Mouse (Mus musculus): Measurements from ENCODE around the gene Spsb1. TPM values are rescaled to one million over a fixed set of nuclear protein-coding genes. Genes with fewer than 3 reads are reported as not detected.
A peak's percentile ranks its signal among the peaks of the same experiment; 100 is the strongest.

Gene Spsb1
- total and polyA plus RNA-seq, 2 experiments: 0.91 to 0.92 TPM

GRCm38 (mm10) chr4:149886298-149887271 is 68.3 kb downstream of the Spsb1 start:
- Histone ChIP-seq H3K4me1 (ENCODE audit: control insufficient read depth, insufficient read depth, low read length) (peaks cover 3% of the 10 kb centered on the region; the same call in 1 of the 2 replicates), H3K27me3 (ENCODE audit: control insufficient read depth, insufficient read depth, low read length) (no peaks in the 10 kb centered on the region), H3K9ac (ENCODE audit: low read depth, low read length) (no peak overlapping the region), H3K4me3 (ENCODE audit: insufficient read depth, low read depth, low read length) (no peak overlapping the region), H3K27ac (replicated peaks; ENCODE audit: insufficient read depth, low read depth, low read length) (no peak overlapping the region), H3K36me3 (ENCODE audit: control insufficient read depth, insufficient read depth, low read length) (no peaks in the 10 kb centered on the region), H3K79me2 (ENCODE audit: control insufficient read depth, insufficient read depth, low read length) (no peaks in the 10 kb centered on the region)
- WGBS: 57% methylated on average over 18 of the region's 18 CpGs
- TF ChIP-seq CTCF (IDR thresholded peaks at IDR 0.05; ENCODE audit: low read depth, low read length) (no peak), POLR2A (IDR thresholded peaks at IDR 0.05; ENCODE audit: extremely low read depth, insufficient read depth, low read length) (no peak)
- DNase-seq (ENCODE audit: extremely low read depth, low read depth, low spot score): peak; percentile 63

- Histone ChIP-seq H3K79me2 (ENCODE audit: control insufficient read depth, insufficient read depth, low read length) (no peaks in the 10 kb centered on the region), H3K9ac (ENCODE audit: low read depth, low read length) (no peak overlapping the region), H3K4me1 (ENCODE audit: control insufficient read depth, insufficient read depth, low read length) (no peaks in the 10 kb centered on the region), H3K4me3 (ENCODE audit: insufficient read depth, low read depth, low read length) (no peak overlapping the region), H3K36me3 (ENCODE audit: control insufficient read depth, insufficient read depth, low read length) (no peaks in the 10 kb centered on the region), H3K27ac (replicated peaks; ENCODE audit: insufficient read depth, low read depth, low read length) (no peak overlapping the region), H3K27me3 (ENCODE audit: control insufficient read depth, insufficient read depth, low read length) (no peaks in the 10 kb centered on the region)
- DNase-seq (ENCODE audit: extremely low read depth, low read depth, low spot score): no peak
- WGBS: 64% methylated on average over 10 of the region's 10 CpGs
- TF ChIP-seq POLR2A (IDR thresholded peaks at IDR 0.05; ENCODE audit: extremely low read depth, insufficient read depth, low read length): no peak
- no peak for TF ChIP-seq CTCF (IDR thresholded peaks at IDR 0.05; ENCODE audit: low read depth, low read length)
Observed at GRCm38 (mm10) chr4:149883990-149884389, 70.9 kb downstream of the Spsb1 start.

- no peak for DNase-seq (ENCODE audit: extremely low read depth, low read depth, low spot score)
- TF ChIP-seq POLR2A (IDR thresholded peaks at IDR 0.05; ENCODE audit: extremely low read depth, insufficient read depth, low read length) (no peak), CTCF (IDR thresholded peaks at IDR 0.05; ENCODE audit: low read depth, low read length) (no peak)
Observed at GRCm38 (mm10) chr4:149882139-149882916, 72.5 kb downstream of the Spsb1 start.

GRCm38 (mm10) chr4:149880908-149881307 is 73.9 kb downstream of the Spsb1 start:
- H3K27me3 ChIP-seq (ENCODE audit: control insufficient read depth, insufficient read depth, low read length): no peaks in the 10 kb centered on the region
- H3K9ac ChIP-seq (ENCODE audit: low read depth, low read length): no peak overlapping the region
- H3K79me2 ChIP-seq (ENCODE audit: control insufficient read depth, insufficient read depth, low read length): no peaks in the 10 kb centered on the region
- DNase-seq (ENCODE audit: extremely low read depth, low read depth, low spot score): no peak
- TF ChIP-seq CTCF (IDR thresholded peaks at IDR 0.05; ENCODE audit: low read depth, low read length) (no peak), POLR2A (IDR thresholded peaks at IDR 0.05; ENCODE audit: extremely low read depth, insufficient read depth, low read length) (no peak)
- H3K36me3 ChIP-seq (ENCODE audit: control insufficient read depth, insufficient read depth, low read length): no peaks in the 10 kb centered on the region
- H3K4me3 ChIP-seq (ENCODE audit: insufficient read depth, low read depth, low read length): no peak overlapping the region
- 87% methylated on average over 5 of the region's 5 CpGs for WGBS
- H3K27ac ChIP-seq (replicated peaks; ENCODE audit: insufficient read depth, low read depth, low read length): no peak overlapping the region
- no peaks in the 10 kb centered on the region for H3K4me1 ChIP-seq (ENCODE audit: control insufficient read depth, insufficient read depth, low read length)

More at GRCm38 (mm10) chr4:149882139-149882916, 72.5 kb downstream of the Spsb1 start:
- Histone ChIP-seq H3K79me2 (ENCODE audit: control insufficient read depth, insufficient read depth, low read length) (no peaks in the 10 kb centered on the region), H3K27ac (replicated peaks; ENCODE audit: insufficient read depth, low read depth, low read length) (no peak overlapping the region), H3K9ac (ENCODE audit: low read depth, low read length) (no peak overlapping the region), H3K27me3 (ENCODE audit: control insufficient read depth, insufficient read depth, low read length) (no peaks in the 10 kb centered on the region), H3K36me3 (ENCODE audit: control insufficient read depth, insufficient read depth, low read length) (no peaks in the 10 kb centered on the region), H3K4me3 (ENCODE audit: insufficient read depth, low read depth, low read length) (no peak overlapping the region), H3K4me1 (ENCODE audit: control insufficient read depth, insufficient read depth, low read length) (no peaks in the 10 kb centered on the region)
- 79% methylated on average over 17 of the region's 17 CpGs for WGBS

- WGBS: 75% methylated on average over 11 of the region's 11 CpGs
- TF ChIP-seq CTCF (IDR thresholded peaks at IDR 0.05; ENCODE audit: low read depth, low read length) (no peak), POLR2A (IDR thresholded peaks at IDR 0.05; ENCODE audit: extremely low read depth, insufficient read depth, low read length) (no peak)
- Histone ChIP-seq H3K27ac (replicated peaks; ENCODE audit: insufficient read depth, low read depth, low read length) (no peak overlapping the region), H3K79me2 (ENCODE audit: control insufficient read depth, insufficient read depth, low read length) (no peaks in the 10 kb centered on the region), H3K4me3 (ENCODE audit: insufficient read depth, low read depth, low read length) (no peak overlapping the region), H3K9ac (ENCODE audit: low read depth, low read length) (no peak overlapping the region), H3K27me3 (ENCODE audit: control insufficient read depth, insufficient read depth, low read length) (no peaks in the 10 kb centered on the region), H3K36me3 (ENCODE audit: control insufficient read depth, insufficient read depth, low read length) (no peaks in the 10 kb centered on the region), H3K4me1 (ENCODE audit: control insufficient read depth, insufficient read depth, low read length) (peaks cover 5% of the 10 kb centered on the region; the same call in 1 of the 2 replicates)
- DNase-seq (ENCODE audit: extremely low read depth, low read depth, low spot score): no peak
Observed at GRCm38 (mm10) chr4:149879980-149880379, 74.9 kb downstream of the Spsb1 start.

All from liver, adult 2 months (tissue).